Mouse (Mus musculus): Measurements from ENCODE around the gene Smoc2.

GRCm38 (mm10) chr17:14252456-14252855 lies 26.9 kb upstream of the Smoc2 start:
- no peak for TF ChIP-seq EP300 (IDR thresholded peaks at IDR 0.05; ENCODE audit: insufficient read depth, low read depth, low read length)
- TF ChIP-seq CTCF (IDR thresholded peaks at IDR 0.05): no peak
